Mouse (Mus musculus): ENCODE results near the gene Map2.

DNA sequence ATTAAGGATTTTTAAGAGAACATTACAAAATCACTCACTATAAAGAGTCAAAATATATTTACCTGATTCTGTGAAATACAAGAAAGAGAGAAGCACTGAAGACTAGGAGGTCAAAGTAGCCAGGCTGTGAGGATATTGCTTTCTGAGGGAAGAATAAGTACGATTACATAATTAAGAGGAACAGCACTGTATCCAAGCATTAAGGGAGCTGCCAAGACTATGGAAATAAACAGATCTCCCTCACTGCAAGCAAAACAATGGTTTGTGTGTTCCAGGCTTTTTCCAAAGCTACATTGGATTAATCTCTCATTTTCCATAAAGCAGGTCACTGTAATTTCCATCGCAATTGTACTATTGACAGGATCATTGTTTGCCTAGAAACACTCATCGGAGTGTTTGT is 307.7 kb downstream of the Map2 start:
- TF ChIP-seq CTCF (IDR thresholded peaks at IDR 0.05; ENCODE audit: insufficient read depth, low read depth, low read length) (no peak), POLR2A (IDR thresholded peaks at IDR 0.05; ENCODE audit: insufficient read depth, low read depth, low read length) (no peak)
